Mouse (Mus musculus) hindbrain, embryonic 12.5 days (tissue): ENCODE data around the gene 2010111I01Rik. TPM values are rescaled to one million over a fixed set of nuclear protein-coding genes. Genes with fewer than 3 reads are reported as not detected.
"Not testable (repeated sequence)": the region's sequence is repeated elsewhere in the genome, so short reads cannot be mapped to it uniquely, and the experiment has no call there.

ENCODE experiments used
- ATAC-seq: fragments of 200-750 bp; cut with Nextera tagmentation; 2 replicates; pipeline ENCODE4 v1.8.0; 2017; ENCODE audit warnings: moderate TSS enrichment; ENCODE audit not compliant: low FRiP score
- H3K27ac ChIP-seq: fragments of 300-500 bp; sonication (generic); 2 replicates; pipeline ENCODE4 v1.5.1; 2016; ENCODE audit warnings: mild to moderate bottlenecking
- H3K27me3 ChIP-seq: fragments of 300-500 bp; sonication (generic); 2 replicates; pipeline ENCODE4 v1.6.1; 2016; ENCODE audit warnings: mild to moderate bottlenecking
- H3K36me3 ChIP-seq: fragments of 300-500 bp; sonication (generic); 2 replicates; pipeline ENCODE4 v1.6.1; 2016; ENCODE audit warnings: mild to moderate bottlenecking
- H3K4me1 ChIP-seq: fragments of 300-500 bp; sonication (generic); 2 replicates; pipeline ENCODE4 v1.6.1; 2016
- H3K4me2 ChIP-seq: fragments of 300-500 bp; sonication (generic); replicated peaks from 2 replicates; pipeline ENCODE4 v1.6.1; 2016; ENCODE audit warnings: mild to moderate bottlenecking
- H3K4me3 ChIP-seq: fragments of 300-500 bp; sonication (generic); 2 replicates; pipeline ENCODE4 v1.5.1; 2016; ENCODE audit warnings: mild to moderate bottlenecking
- H3K9ac ChIP-seq: fragments of 300-500 bp; sonication (generic); 2 replicates; pipeline ENCODE4 v1.6.1; 2016; ENCODE audit warnings: mild to moderate bottlenecking, moderate library complexity
- H3K9me3 ChIP-seq: fragments of 300-500 bp; sonication (generic); replicated peaks from 2 replicates; pipeline ENCODE4 v1.6.1; 2016; ENCODE audit warnings: mild to moderate bottlenecking
- WGBS: fragments of 180-500 bp; shearing (Covaris S2); methylation state at CpG from one replicate; pipeline ENCODE4 v1.1.7; 2016; 5-methylcytosine and 5-hydroxymethylcytosine counted together
- polyA plus RNA-seq: library from polyadenylated mRNA; unstranded; fragments of >200 nt; fragmentation: Nextera tagmentation; extraction: Ambion mirVana; gene quantifications from 2 replicates; pipeline ENCODE4 v1.2.1, GENCODE M21; 2016

2010111I01Rik gene
- polyA plus RNA-seq = 47.6 and 68.4 TPM in 2 replicates

- H3K27ac ChIP-seq = 0 out of 2 replicates have a peak within 1 kb of the TSS, but pooled peaks have one; percentile 14
Observed at GRCm38 (mm10) chr13:62964640-62965311, at the start of gene 2010111I01Rik. TSS of gene 2010111I01Rik (plus strand) at chr13:62964893.

GRCm38 (mm10) chr13:62916675-62917074 is 48.0 kb upstream of the 2010111I01Rik start:
- Histone ChIP-seq H3K9ac (no peak overlapping the region), H3K4me1 (no peaks in the 10 kb centered on the region), H3K27me3 (no peaks in the 10 kb centered on the region), H3K36me3 (no peaks in the 10 kb centered on the region), H3K9me3 (no peaks in the 10 kb centered on the region), H3K4me2 (no peak overlapping the region), H3K27ac (no peak overlapping the region), H3K4me3 (no peak overlapping the region)
- ATAC-seq = no peak
- WGBS = 73% methylated on average over 4 of the region's 4 CpGs

More at GRCm38 (mm10) chr13:62964640-62965311, at the start of gene 2010111I01Rik:
- Histone ChIP-seq H3K4me3 (peak within 1 kb of the TSS; percentile 76), H3K36me3 (no peaks in the 10 kb centered on the region), H3K4me2 (peak within 1 kb of the TSS; percentile 65), H3K9ac (peak within 1 kb of the TSS; percentile 70), H3K27me3 (no peaks in the 10 kb centered on the region), H3K9me3 (no peaks in the 10 kb centered on the region), H3K4me1 (peaks cover 8% of the 10 kb centered on the region)
- peak; percentile 96 for ATAC-seq
- under 1% methylated on average over 41 of the region's 41 CpGs for WGBS

GRCm38 (mm10) chr13:62917416-62918110 is 47.1 kb upstream of the 2010111I01Rik start:
- Histone ChIP-seq H3K9me3 (no peaks in the 10 kb centered on the region), H3K4me1 (no peaks in the 10 kb centered on the region), H3K27ac (no peak overlapping the region), H3K36me3 (no peaks in the 10 kb centered on the region), H3K9ac (no peak overlapping the region), H3K4me2 (no peak overlapping the region), H3K4me3 (no peak overlapping the region), H3K27me3 (no peaks in the 10 kb centered on the region)
- 48% methylated on average over 1 of the region's 1 CpGs for WGBS
- ATAC-seq = no peak

- H3K36me3 ChIP-seq = no peaks in the 10 kb centered on the region
- 38% methylated on average over 11 of the region's 11 CpGs for WGBS
- no peak overlapping the region for H3K4me3 ChIP-seq
- no peak for ATAC-seq
- no peak overlapping the region for H3K4me2 ChIP-seq
- no peak overlapping the region for H3K9ac ChIP-seq
- no peak overlapping the region for H3K27ac ChIP-seq
- no peaks in the 10 kb centered on the region for H3K4me1 ChIP-seq
- no peaks in the 10 kb centered on the region for H3K9me3 ChIP-seq
- no peaks in the 10 kb centered on the region for H3K27me3 ChIP-seq
Observed at GRCm38 (mm10) chr13:62919647-62920341, 44.9 kb upstream of the 2010111I01Rik start.

GRCm38 (mm10) chr13:62922645-62923044 is 42.0 kb upstream of the 2010111I01Rik start:
- no peaks in the 10 kb centered on the region for H3K9me3 ChIP-seq
- H3K27me3 ChIP-seq = no peaks in the 10 kb centered on the region
- no peak for ATAC-seq
- WGBS = 91% methylated on average over 3 of the region's 3 CpGs
- H3K4me2 ChIP-seq = no peak overlapping the region
- no peak overlapping the region for H3K4me3 ChIP-seq
- H3K36me3 ChIP-seq = no peaks in the 10 kb centered on the region
- no peak overlapping the region for H3K9ac ChIP-seq
- no peaks in the 10 kb centered on the region for H3K4me1 ChIP-seq
- no peak overlapping the region for H3K27ac ChIP-seq

- no peaks in the 10 kb centered on the region for H3K27me3 ChIP-seq
- no peak overlapping the region for H3K27ac ChIP-seq
- no peaks in the 10 kb centered on the region for H3K9me3 ChIP-seq
- H3K36me3 ChIP-seq = no peaks in the 10 kb centered on the region
- H3K9ac ChIP-seq = no peak overlapping the region
- 83% methylated on average over 8 of the region's 8 CpGs for WGBS
- no peak overlapping the region for H3K4me3 ChIP-seq
- no peaks in the 10 kb centered on the region for H3K4me1 ChIP-seq
- no peak overlapping the region for H3K4me2 ChIP-seq
- ATAC-seq = no peak
Observed at GRCm38 (mm10) chr13:62923182-62923581, 41.5 kb upstream of the 2010111I01Rik start.

GRCm38 (mm10) chr13:62926479-62926878 is 38.2 kb upstream of the 2010111I01Rik start:
- ATAC-seq = no peak

GRCm38 (mm10) chr13:62927470-62927869 is 37.2 kb upstream of the 2010111I01Rik start:
- Histone ChIP-seq H3K4me2 (no peak overlapping the region), H3K27ac (no peak overlapping the region), H3K27me3 (no peaks in the 10 kb centered on the region), H3K4me3 (no peak overlapping the region), H3K9me3 (no peaks in the 10 kb centered on the region), H3K4me1 (no peaks in the 10 kb centered on the region), H3K36me3 (no peaks in the 10 kb centered on the region), H3K9ac (no peak overlapping the region)
- ATAC-seq = no peak
- WGBS = 94% methylated on average over 1 of the region's 1 CpGs

More at GRCm38 (mm10) chr13:62926479-62926878, 38.2 kb upstream of the 2010111I01Rik start:
- Histone ChIP-seq H3K4me2 (no peak overlapping the region), H3K9ac (no peak overlapping the region), H3K27me3 (no peaks in the 10 kb centered on the region), H3K4me3 (no peak overlapping the region), H3K36me3 (no peaks in the 10 kb centered on the region), H3K9me3 (no peaks in the 10 kb centered on the region), H3K27ac (no peak overlapping the region), H3K4me1 (no peaks in the 10 kb centered on the region)
- WGBS = 90% methylated on average over 1 of the region's 1 CpGs

- H3K36me3 ChIP-seq, H3K9ac ChIP-seq, ATAC-seq, H3K27me3 ChIP-seq, H3K27ac ChIP-seq, H3K4me2 ChIP-seq, H3K4me1 ChIP-seq, H3K9me3 ChIP-seq, H3K4me3 ChIP-seq: not testable (repeated sequence)
- 92% methylated on average over 3 of the region's 3 CpGs for WGBS
Observed at GRCm38 (mm10) chr13:62929144-62929543, 35.5 kb upstream of the 2010111I01Rik start.

GRCm38 (mm10) chr13:62929766-62930389 is 34.8 kb upstream of the 2010111I01Rik start:
- WGBS = 87% methylated on average over 9 of the region's 9 CpGs
- H3K4me2 ChIP-seq = no peak overlapping the region
- no peak for ATAC-seq
- no peaks in the 10 kb centered on the region for H3K36me3 ChIP-seq
- H3K9ac ChIP-seq = no peak overlapping the region
- no peaks in the 10 kb centered on the region for H3K27me3 ChIP-seq
- no peak overlapping the region for H3K4me3 ChIP-seq
- H3K4me1 ChIP-seq = no peaks in the 10 kb centered on the region
- H3K27ac ChIP-seq = no peak overlapping the region
- no peaks in the 10 kb centered on the region for H3K9me3 ChIP-seq

GRCm38 (mm10) chr13:62932452-62932851 is 32.2 kb upstream of the 2010111I01Rik start:
- H3K9ac ChIP-seq = no peak overlapping the region
- no peaks in the 10 kb centered on the region for H3K4me1 ChIP-seq
- H3K27ac ChIP-seq = no peak overlapping the region
- peak; percentile 60; the same call in 1 of the 2 replicates for ATAC-seq
- H3K36me3 ChIP-seq = no peaks in the 10 kb centered on the region
- H3K9me3 ChIP-seq = no peaks in the 10 kb centered on the region
- H3K4me2 ChIP-seq = no peak overlapping the region
- H3K27me3 ChIP-seq = no peaks in the 10 kb centered on the region
- H3K4me3 ChIP-seq = no peak overlapping the region
- WGBS = 55% methylated on average over 4 of the region's 4 CpGs

GRCm38 (mm10) chr13:62939371-62939770 is 25.3 kb upstream of the 2010111I01Rik start:
- ATAC-seq = no peak
- H3K27me3 ChIP-seq = no peaks in the 10 kb centered on the region
- WGBS = 73% methylated on average over 3 of the region's 3 CpGs

More at GRCm38 (mm10) chr13:62939371-62939770, 25.3 kb upstream of the 2010111I01Rik start:
- Histone ChIP-seq H3K9me3 (no peaks in the 10 kb centered on the region), H3K9ac (no peak overlapping the region), H3K4me2 (no peak overlapping the region), H3K36me3 (no peaks in the 10 kb centered on the region), H3K4me3 (no peak overlapping the region), H3K27ac (no peak overlapping the region), H3K4me1 (no peaks in the 10 kb centered on the region)
